9 mouse cellular contexts compared by ENCODE assay signal in the genomic region with DNA sequence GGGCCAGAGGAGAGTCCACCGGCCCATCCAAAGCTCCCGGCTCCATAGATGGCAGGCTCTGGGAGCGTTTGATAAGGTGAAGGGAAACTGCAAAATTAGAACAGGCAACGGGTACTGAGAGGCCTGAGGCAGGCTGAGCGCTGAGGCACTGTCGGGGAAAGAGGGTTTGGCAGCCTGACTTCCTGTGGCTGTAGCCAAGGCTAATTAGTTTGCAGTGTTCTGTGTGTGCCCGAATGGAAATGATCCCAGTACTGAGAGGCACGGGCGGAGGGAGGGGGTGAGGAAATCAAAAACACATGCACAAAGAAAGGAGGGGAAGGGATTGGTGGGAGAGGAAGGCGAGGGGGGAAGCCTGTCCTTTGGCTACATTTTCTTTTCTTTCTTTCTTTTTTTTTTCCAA.
A peak's percentile ranks its signal among the peaks of the same experiment; 100 is the strongest.
DNase-seq lines count a peak whose midpoint lies in the region; ATAC-seq and TF ChIP-seq lines count a peak whose summit lies in the region.
"Had no signal": no experiment of that assay in that cellular context is flagged by ENCODE, and none has a peak within 500 bp of the region (broad histone marks: within the 10 kb centered on the region; RNA-seq: fewer than 3 reads in every experiment).

No protein-coding gene starts in this region.

- no peak for TF ChIP-seq POLR2A in heart, adult 2 months (IDR thresholded peaks at IDR 0.05; ENCODE audit: insufficient read depth, low read depth, low read length)

- H3K36me3 ChIP-seq in heart, adult 2 months (ENCODE audit: control insufficient read depth, insufficient read depth, low read length), result no peaks in the 10 kb centered on the region
- H3K36me3 ChIP-seq in limb, embryonic 13.5 days, result no peaks in the 10 kb centered on the region

- no peak overlapping the region for H3K27ac ChIP-seq in heart, adult 2 months
- H3K27ac ChIP-seq in limb, embryonic 13.5 days, result peak overlapping the region; percentile 75

- H3K4me3 ChIP-seq in heart, adult 2 months, result no peak overlapping the region
- H3K4me3 ChIP-seq in limb, embryonic 13.5 days, result no peak overlapping the region
- H3K4me3 ChIP-seq: megakaryocyte, embryonic 14.5 days had no signal

- no peaks in the 10 kb centered on the region for H3K79me2 ChIP-seq in heart, adult 2 months (replicated peaks; ENCODE audit: control insufficient read depth, insufficient read depth, low read length)

- intact Hi-C loops in heart, adult 2 months (cut with DNase I), result no loop called here

- peak; percentile 55 to 68 for DNase-seq in cerebellum, postnatal 10 days
- DNase-seq in cerebellum, adult 8-10 months, result no peak
- DNase-seq in embryo, embryonic 11.5 days (ENCODE audit: low read depth, low spot score), result peak; percentile 57
- DNase-seq in heart, adult 2 months, result peak; percentile 25 to 39
- DNase-seq in kidney, adult 8-10 months, result peak; percentile 42
- peak; percentile 22 for DNase-seq in right cerebral cortex, postnatal 4 days
- DNase-seq in spleen, postnatal 36 days (ENCODE audit: low spot score in 2 of 2), result no peak

- H3K9me3 ChIP-seq in limb, embryonic 13.5 days, result peaks cover 5% of the 10 kb centered on the region

- no peak for TF ChIP-seq EP300 in heart, adult 2 months (IDR thresholded peaks at IDR 0.05; ENCODE audit: insufficient read depth, low read depth, low read length)

- no peak overlapping the region for H3K9ac ChIP-seq in heart, adult 2 months (ENCODE audit: low read depth, low read length)
- no peak overlapping the region for H3K9ac ChIP-seq in limb, embryonic 13.5 days

- WGBS in heart, adult 2 months, result 8% methylated on average over 10 of the region's 10 CpGs
- 9% methylated on average over 10 of the region's 10 CpGs for WGBS in limb, embryonic 13.5 days

- H3K4me2 ChIP-seq in limb, embryonic 13.5 days (replicated peaks), result peak overlapping the region; percentile 47

- no peaks in the 10 kb centered on the region for H3K4me1 ChIP-seq in heart, adult 2 months (ENCODE audit: control insufficient read depth, insufficient read depth, low read length)
- peaks cover 14% of the 10 kb centered on the region for H3K4me1 ChIP-seq in limb, embryonic 13.5 days
- H3K4me1 ChIP-seq: megakaryocyte, embryonic 14.5 days had no signal

- TF ChIP-seq CTCF in heart, adult 2 months (IDR thresholded peaks at IDR 0.05), result no peak

- H3K27me3 ChIP-seq in heart, adult 2 months (ENCODE audit: control insufficient read depth, insufficient read depth, low read length), result no peaks in the 10 kb centered on the region
- no peaks in the 10 kb centered on the region for H3K27me3 ChIP-seq in limb, embryonic 13.5 days
- H3K27me3 ChIP-seq: megakaryocyte, embryonic 14.5 days had no signal

- peak; percentile 93 for ATAC-seq in limb, embryonic 13.5 days (ENCODE audit: low FRiP score, low read depth)

Comparison
In these comparisons a context has a peak if more than half of its experiments do, and no peak if none do; other contexts are left out.
1. DNase-seq: peak in cerebellum, postnatal 10 days (2 of 2), embryo, embryonic 11.5 days (single experiment), heart, adult 2 months (2 of 2), kidney, adult 8-10 months (2 of 2) and right cerebral cortex, postnatal 4 days (single experiment); none in cerebellum, adult 8-10 months (single experiment) and spleen, postnatal 36 days (0 of 2).